Mouse (Mus musculus) ES-CJ7 (cell line): ENCODE results near the gene Speer2.

Experiments
- DNase-seq: peaks from one replicate; pipeline ENCODE4 v3.0.0; 2011; ENCODE audit warnings: low read depth, low spot score

The Speer2 gene

DNA sequence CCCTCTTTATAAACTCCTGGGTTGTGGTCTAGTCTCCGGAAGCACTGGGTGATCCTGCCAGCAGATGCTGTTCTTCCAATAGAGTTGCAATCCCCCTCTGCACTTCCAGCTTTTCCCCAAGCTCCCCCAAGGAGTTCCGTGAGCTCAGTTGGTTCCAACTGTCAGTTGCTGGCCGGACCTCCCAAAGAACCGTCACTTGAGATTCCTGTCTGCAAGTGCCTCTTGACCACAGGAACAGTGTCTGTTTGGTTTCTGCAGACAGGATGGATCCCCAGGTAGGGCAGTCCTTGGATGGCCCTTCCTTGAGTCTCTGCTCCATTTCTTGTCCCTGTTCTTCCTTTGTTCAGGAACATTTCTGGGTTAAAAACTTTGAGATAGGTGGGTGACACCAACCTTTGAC lies at the start of gene Speer2:
Gene Speer2, minus strand, starts transcription at position 101 of the 400 bp plus-strand sequence.
- DNase-seq, result no peak

DNA sequence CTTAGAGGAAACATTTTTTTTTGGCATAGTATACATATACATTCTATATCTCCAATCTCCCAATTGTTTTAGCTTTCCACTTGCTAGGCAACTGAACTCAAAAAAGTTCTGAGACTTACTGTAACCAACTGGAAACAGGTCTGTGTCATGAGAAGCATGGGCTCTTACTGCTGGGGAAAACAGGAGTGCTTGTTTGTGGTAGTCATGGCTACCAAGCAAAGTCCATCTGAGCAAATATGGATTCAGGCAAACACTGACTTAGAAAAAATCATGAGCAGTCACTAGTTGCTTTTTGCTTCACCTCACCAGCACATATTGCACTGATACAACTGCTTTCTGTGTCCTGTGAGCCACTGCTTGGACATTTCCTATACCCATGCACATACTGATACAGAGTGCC lies 40.8 kb upstream of the Speer2 start:
- no peak for DNase-seq

DNA sequence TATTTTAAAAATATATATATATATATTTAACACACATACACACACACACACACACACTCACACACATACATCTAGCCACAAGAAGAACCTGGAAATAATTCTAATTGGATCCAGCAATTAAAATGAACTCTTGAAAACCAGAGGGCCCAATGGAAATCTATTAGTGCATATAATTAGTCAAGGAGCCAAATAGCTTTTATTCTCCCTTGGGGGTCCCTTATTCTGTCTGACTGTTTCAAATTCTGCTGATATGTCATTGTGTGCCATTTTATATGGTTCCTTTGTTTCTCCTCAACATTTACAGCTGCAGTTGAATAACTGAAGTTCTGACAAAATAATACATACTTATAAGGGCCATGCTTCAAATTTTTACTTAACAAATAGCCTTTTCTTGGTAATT lies 17.2 kb upstream of the Speer2 start:
- no peak for DNase-seq

- DNase-seq, result no peak
Measured at GRCm38 (mm10) chr16:69836628-69837027, 26.9 kb downstream of the Speer2 start.

- DNase-seq, result no peak
Measured at GRCm38 (mm10) chr16:69813652-69814051, 49.9 kb downstream of the Speer2 start.
